Mouse (Mus musculus): ENCODE data around the gene Mknk1.

Gene Mknk1

DNA sequence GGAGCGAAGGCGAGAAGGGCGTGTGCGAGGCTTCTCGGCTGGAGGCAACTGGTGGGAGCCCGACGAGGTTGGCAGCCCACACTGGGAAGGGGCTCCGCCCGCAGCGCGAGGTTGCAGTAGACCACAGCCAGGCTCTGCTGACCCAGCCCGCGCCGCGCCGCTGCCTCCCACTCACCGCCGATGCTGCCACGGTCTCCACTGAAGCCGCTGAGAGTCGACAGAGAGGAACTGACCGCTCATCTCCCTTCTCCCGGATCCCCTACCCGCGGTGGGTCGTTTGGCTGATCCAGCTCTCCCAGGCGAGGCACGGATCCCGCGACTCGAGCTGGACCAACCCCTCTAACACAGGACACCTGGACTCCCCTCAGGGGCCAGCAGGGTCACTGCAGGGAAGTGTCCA, 51.6 kb downstream of the Mknk1 start, which contains the start of gene 6430628N08Rik:
Gene 6430628N08Rik (plus strand): TSS at position 113 of the 400 bp plus-strand sequence.
- no peak for DNase-seq (ENCODE audit: low spot score)

DNA sequence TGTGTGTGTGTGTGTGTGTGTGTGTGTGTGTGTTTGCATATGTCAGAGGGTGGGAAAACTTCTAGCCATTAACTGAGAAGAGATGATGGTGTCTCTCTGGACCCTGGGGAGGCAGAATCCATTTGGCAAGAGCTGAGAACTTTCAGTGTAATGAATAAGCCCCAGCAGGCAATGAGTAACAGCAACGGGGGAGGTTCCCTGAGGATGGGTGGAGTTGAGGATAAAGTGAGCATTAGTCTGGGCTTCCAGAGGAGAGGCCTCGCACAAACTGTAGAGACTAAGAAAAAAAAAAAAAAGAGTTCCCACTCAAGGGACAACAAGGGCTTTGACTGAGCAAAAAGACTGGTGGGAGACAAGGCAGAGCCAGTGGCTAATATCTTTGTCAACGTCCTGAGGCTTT, 55.3 kb downstream of the Mknk1 start:
- no peak for DNase-seq (ENCODE audit: low spot score)

DNA sequence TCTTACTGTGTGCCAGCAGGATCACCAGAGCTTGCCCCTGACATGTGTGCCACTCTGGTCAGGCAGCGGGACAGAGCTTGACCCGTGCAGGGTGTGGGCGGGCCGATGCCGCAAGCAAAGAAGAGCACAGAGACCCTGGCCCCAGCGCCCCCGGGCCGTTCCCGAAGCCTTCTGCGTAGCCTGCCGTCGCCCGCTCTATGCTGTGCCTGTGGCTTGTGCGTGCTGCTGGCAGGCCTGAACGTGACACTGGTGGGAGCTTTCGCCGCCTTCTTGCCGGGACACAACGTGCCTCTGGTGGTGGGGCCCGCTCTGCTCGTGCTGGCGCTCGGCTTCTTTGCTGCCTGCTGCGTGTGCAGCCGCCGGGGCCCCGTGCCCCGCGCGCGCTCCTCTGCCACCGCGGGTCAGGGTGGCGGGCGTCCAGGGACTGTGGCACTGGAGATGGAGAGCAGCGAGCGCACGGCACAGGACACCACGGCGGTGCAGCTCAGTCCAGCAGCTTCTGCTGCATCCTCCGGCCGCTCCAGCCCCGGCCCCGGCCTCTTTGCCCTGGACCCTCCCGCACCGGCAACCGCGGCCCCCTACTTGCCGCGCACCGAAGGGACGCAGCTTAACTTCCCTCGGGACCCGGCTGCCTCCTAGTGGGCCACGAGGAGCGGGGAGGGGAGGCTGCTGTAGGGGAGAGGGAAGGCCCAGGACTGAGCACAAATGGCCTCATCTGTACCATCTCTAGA, 59.1 kb downstream of the Mknk1 start:
- DNase-seq (ENCODE audit: low spot score): no peak

DNA sequence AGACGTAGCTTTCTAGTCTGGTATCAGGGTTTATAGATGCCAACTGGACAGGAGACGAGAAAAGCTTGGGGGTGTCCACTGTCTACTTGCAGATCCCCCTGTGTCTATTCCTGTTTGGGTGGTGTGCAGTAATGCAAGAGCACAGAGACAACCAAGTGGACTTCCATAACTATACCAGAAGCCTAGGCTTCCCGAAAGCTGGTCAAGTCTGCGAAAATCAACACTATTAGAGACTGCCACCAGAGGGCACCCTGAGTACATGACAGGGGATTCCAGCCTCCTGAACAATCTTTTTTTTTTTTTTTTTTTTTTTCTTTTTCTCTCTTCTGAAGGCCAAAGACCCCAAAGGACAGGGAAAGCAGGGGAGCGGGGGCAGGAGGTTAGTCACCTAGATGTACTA, 63.8 kb downstream of the Mknk1 start:
- DNase-seq (ENCODE audit: low spot score): peak; percentile 87

DNA sequence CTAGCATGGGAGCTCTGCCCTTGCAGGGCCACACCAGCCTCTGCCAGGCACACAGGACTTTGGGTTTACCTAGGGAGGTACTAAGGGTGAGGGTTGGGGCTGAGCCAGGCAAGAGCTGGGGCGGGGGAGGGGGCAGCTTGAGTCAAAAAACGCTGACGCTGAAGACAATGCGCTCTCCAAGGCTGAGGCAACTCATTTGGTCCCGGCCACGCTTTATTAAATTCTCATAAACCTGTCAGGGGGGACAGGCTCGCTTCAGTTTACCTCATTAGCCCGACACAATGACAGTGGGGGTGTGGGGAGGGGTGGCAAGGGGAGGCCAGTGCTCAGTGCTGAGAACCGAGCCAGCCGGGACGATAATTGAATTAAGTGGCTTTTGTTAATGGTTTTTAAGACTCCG, 65.4 kb downstream of the Mknk1 start:
- no peak for DNase-seq (ENCODE audit: low spot score)

DNA sequence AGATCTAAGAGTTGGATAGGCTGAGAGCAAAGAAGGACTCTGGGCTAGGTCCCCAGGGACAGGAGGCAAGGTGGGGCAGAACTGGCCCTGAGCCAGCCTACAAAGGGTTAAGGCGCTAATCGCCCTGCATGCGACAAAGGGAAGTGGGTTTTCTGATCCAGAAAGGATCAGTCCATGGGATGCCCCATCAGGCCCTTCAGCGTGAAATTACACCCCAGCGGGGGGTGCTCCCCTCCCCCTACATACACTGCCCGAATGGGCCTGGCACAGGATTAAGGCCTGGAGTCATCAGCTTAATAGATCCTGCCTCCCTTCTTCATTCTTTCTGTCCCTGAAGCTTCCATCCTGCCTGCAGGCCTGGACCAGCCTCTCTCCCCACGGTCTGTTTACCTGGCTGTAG, 66.7 kb downstream of the Mknk1 start:
- no peak for DNase-seq (ENCODE audit: low spot score)

DNA sequence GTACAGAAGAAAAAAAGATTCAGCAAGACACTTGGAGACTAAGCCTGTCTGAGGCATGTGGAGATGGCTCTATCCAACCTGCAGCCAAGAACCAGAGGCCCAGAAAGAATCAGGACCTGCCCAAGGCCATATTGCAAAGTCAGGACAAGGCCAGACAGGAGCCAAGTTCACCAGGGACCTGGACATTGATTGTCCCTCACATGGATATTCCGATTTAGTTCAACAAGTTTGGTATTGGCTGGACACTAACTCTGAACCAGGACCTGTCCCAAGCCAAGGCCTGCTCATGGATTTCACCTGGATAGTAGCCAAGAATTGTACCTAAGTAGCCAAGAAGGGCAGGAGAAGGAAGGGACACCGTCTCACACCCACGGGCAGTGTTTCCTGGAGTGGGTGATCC, 67.8 kb downstream of the Mknk1 start:
- no peak for DNase-seq (ENCODE audit: low spot score)

DNA sequence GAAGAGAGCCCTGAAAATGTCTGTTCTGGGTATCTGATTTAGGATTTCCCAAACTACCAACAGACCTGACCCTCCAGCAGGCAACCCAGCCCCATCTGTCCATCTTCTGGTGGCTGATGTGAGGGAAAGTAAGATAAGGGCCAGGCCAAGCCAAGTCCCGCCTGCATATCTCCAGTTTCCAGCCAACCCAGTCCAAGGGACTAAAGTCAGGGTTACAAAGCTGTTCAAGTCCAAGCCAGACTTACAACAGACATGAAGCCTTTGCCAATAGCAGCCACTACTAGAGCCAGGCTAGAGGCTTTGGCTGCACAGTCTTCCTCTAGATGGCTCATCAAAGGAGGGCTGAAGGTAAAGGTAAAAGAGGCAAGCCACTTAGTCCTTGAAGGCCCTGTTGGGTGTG, 69.0 kb downstream of the Mknk1 start:
- peak; percentile 62 for DNase-seq (ENCODE audit: low spot score)

DNA sequence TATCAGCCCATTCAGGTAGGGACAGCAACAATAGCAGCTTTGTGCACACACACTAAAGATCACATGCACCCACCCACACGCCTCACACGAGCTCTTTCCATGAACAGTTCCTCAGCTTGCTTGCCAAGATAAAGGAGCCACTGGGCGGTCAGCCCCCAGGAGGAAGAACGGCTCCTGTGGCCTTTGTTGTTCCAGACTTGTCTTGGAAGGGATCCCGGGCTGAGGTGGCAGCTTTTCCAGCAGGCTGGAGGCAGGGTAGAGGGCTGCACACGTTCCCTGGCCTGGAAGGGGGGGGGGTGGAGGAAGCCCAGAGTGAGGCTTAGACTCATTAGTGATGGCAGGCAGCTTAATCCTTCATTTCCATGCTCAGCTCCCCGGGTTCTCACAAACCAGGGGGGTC, 69.6 kb downstream of the Mknk1 start:
- peak; percentile 5 for DNase-seq (ENCODE audit: low spot score)

DNA sequence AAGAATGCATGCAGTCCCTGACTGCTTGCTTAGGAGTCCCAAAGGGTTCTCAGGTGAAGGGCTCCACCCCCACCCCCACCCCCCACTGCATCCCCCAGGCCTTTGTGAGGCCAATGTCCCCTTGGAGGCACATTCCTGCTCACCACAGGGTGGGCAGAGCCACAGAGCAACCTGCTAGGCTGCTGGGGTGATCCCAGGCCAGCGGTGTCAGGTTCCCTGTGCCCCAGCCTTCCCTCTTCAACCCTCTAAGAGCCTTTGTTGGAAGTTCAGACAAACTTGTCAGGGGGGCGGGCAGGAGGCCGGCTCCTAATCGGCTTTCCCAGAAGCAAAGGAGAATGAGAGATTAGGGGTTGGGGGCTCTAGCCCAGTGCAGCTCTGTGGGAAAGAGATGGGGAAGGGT, 72.6 kb downstream of the Mknk1 start:
- no peak for DNase-seq (ENCODE audit: low spot score)

DNA sequence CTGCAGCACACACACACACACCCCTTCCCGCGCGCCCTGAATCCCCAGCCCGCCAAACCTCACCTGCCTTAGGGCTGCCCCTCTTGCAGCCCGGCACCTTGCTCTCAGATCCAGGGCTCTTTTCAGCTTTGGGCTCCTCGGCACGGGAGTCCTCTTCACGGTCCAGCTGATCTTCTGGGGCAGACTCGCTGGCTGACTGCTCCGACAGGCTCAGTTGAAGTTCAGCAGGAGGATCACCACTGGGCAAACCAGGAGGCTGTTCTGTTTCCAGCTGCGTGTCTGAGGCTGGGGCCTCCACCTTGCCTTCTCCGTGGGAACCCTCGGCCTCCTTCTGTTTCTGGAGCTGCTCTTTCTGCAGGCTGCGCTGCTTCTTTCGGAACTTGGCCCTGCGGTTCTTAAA, 80.9 kb downstream of the Mknk1 start:
- DNase-seq (ENCODE audit: low spot score): no peak

DNA sequence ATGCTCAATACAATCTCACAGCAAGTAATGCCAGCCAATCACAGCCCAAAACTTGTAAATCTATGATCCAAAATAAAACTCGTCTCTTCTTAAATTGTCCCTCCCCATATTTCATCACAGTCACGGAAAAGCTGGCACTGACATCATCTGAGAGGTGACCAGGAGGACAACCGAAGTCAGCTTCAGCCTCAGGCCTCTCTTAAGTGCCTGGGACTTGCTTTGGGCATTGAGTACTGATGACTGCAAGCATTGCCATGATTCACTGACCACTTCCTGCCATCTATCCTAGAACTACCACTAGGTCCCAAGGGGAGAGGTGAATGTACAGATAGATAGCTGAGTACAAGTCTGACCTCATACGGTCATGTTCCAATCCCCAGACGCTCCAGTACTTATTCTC, 83.7 kb downstream of the Mknk1 start:
- DNase-seq (ENCODE audit: low spot score): no peak

DNA sequence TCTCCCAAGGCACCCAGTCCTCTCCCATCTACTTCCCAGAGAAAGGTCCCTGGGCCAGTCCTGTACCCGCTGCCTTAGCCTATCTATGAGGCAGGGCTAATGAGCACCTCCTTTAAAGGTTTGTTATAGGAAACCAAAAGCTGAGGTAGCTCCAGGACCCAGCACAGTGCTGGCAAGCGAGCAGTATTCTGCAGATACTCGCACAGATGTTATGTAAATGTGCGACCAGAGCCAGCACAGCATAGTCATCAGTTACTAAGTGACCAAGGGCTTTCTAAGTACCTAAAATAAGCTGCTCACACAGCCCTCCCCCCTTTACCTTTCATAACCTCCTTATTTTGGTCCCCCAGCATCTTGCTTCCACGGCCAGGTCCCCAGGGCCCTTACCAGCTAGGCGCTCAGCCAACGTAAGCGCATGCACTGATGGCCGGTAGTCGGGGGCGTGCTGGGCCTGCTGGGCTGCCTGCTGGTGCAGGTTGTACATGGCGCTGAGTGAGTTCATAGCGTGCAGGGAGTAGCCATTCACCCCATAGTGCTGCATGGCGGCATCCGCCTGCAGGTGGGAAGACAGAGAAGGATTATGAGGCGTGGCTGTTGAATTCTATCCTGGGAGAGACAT, 84.4 kb downstream of the Mknk1 start:
- no peak for DNase-seq (ENCODE audit: low spot score)

DNA sequence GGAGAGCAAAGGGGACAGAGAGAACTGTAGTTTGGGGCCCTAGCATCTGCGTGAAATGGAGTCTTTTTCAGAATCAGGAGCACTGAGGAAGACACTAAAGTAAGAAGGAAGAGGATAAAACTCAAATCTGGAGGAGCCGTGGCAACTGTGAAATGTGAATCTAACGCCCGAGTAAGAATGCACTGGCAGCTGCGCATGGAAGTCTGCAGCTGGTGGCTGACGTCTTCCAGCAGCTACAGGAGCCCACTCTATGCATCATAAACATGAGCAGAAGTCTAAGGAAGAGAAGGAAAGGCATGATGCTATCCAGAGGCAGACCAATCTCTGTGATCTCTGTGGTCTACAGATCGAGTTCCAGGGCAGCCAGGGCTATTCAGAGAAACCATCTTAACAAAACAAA, 88.6 kb downstream of the Mknk1 start:
- no peak for DNase-seq (ENCODE audit: low spot score)
